Mouse (Mus musculus) spleen, postnatal 36 days (tissue): ENCODE results near the gene Btg1.

Experiments
- DNase-seq, 2 experiments: peaks; one replicate each; pipeline ENCODE4 v3.0.0; 2022; ENCODE audit warnings: low spot score in 2 of 2, mixed read lengths in 1 of 2

The Btg1 gene

GRCm38 (mm10) chr10:96609356-96610345 is 7.2 kb upstream of the Btg1 start:
- DNase-seq, result peak in 1 of 2 experiments; percentile 44

- no peak for DNase-seq
Observed at GRCm38 (mm10) chr10:96616001-96616708, 651 bp upstream of the Btg1 start.

- DNase-seq, result peak in 1 of 2 experiments; percentile 54
Observed at GRCm38 (mm10) chr10:96617221-96617950, 580 bp downstream of the Btg1 start.

GRCm38 (mm10) chr10:96617951-96618575 is 1.3 kb downstream of the Btg1 start:
- DNase-seq, result peak; percentile 79 to 86

GRCm38 (mm10) chr10:96619951-96620889 is 3.4 kb downstream of the Btg1 start:
- peak in 1 of 2 experiments; percentile 47 for DNase-seq

- DNase-seq, result peak; percentile 83 to 84
Observed at GRCm38 (mm10) chr10:96620890-96621271, 4.1 kb downstream of the Btg1 start.

DNA sequence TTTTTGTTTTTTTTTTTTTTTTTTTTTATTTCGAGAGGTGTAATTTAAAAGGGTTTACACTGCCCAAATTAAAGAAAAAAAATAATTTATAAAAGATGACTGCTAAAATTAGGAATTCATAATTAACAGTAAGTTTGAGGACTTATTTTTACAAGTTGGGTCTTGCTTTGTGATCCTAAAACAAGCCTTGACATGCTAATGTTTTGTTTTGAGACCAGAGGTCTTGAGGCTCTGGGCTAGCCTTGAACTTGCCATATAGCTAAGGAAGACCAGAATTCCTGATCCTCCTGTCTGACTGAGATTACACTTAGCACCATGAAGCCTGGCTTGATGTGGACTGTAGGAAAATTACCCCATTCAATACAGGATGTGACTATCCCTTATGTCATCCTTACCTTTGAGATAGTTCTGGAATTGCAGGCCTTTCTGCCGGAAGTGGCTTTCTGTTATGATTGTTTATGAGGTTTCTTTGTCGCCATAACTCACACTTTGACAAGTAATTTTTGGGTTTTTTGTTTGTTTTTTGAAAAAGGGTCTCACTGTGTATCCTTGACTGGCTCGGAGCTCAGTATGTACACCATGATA is 4.6 kb downstream of the Btg1 start:
- DNase-seq, result no peak

DNA sequence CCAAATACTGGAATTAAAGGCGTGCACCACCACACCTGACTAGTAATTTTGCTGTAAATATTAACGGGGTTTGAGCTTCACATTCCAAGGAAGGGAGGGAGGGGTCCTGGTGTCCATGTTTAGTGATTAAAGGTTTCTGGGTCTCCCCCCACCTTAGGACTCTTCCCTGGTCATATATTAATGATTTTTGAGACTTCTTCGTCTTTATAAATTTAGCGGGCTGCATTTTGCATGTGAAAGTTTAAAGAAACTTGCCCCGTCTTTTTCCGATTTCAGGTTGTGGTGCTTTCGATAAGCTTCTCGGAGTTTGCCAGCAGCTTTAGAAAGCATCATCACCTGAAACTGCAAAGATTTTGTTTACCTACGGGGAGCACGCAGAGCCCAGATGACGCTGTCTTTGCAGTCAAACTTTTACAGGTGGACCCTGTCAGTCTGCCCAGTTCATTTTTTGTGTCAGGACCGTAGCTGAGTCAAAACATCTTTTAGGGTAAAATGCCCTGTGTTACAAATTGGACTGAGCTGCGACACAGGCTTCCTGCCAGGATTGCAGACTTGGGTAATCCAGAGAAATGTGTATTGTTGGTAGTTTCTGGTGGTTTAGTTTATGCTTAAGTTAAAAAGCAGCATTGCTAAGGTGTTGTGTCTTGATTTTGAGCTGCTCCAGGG is 5.3 kb downstream of the Btg1 start:
- DNase-seq, result no peak

GRCm38 (mm10) chr10:96622761-96623632 is 6.2 kb downstream of the Btg1 start:
- peak; percentile 50 to 52 for DNase-seq

DNA sequence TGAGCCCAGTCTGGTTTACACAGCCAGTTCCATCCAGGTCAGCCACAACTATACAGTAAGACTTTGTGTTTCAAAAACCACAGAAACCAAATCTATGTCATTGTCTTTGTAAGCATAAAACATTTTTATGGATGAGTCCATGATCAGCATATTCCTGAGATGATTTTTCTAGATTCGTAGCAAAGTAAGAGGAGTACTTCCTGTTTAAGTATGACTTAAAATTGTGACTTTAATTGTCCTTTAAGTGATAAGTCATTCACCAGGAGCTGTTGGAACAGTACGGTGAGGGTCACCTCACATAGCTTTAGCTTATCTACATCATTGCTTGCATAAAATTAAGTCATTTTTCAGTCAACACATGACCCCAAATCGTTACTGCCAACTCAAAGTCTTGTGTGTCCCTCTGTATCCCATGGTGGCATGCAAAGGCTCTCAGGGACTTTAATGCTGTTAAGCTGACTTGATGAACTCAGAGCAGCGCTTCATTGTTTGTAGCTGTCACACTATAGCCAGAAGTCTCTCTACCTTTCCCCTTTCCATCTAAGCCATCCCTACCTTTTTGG is 6.9 kb downstream of the Btg1 start:
- no peak for DNase-seq

GRCm38 (mm10) chr10:96624406-96624805 is 7.6 kb downstream of the Btg1 start:
- DNase-seq, result no peak

DNA sequence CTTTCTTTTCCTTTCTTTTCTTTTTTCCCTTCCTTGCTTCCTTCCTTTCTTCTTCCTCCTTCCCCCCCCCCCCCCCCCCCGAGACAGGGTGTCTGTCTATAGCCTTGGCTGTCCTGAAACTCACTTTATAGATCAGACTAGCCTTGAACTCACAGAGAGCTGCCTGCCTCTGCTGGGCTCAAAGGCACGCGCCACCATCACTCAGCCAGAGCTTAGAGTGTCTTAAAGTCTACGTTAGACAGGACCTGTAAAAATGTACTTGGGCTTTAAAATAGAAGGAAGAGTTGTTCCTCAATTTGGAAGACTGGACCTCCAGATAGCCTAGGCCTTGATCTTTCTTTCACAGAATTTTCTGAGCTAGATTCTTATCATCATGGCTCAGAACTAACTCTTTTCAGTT is 8.3 kb downstream of the Btg1 start:
- DNase-seq, result no peak

DNA sequence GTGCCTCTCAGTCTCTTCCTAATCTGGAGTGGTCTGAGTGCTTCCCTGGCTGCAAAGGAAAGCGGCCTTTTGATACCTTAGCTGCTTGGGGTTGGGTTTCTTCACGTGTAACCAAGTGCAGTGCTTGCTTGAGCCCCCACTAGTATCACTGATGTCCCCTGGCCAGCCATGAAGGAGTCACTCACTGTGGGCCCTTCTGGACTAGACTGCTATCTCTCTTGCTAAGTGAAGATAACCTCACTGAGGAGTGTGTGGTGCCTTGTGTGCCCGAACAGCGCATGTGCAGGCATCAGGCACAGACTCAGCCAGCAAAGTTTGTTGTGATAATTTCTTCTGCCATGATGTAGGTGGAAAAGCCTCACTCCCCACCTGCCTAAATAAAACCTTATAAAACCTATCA is 8.9 kb downstream of the Btg1 start:
- DNase-seq, result no peak

- no peak for DNase-seq
Observed at GRCm38 (mm10) chr10:96626120-96626750, 9.4 kb downstream of the Btg1 start.

DNA sequence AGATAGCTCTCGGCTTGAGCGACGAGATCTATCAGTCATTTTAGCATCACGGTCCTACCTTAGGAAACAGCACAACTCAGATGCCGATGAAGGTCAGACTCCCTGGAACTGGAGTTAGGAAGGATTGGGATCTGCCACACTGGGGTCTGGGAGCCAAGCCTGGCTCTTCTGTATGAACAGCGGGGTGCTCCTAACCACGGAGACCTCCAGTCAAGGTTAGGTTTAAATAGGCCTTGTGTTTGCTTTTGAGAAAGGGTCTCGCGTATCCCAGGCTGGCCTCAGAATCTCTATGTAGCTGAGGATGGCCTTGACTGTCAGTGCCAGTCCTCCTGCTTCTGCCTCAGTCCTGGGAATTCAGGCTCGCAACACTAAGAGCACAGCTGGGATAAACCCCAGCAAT is 10.5 kb downstream of the Btg1 start:
- no peak for DNase-seq

DNA sequence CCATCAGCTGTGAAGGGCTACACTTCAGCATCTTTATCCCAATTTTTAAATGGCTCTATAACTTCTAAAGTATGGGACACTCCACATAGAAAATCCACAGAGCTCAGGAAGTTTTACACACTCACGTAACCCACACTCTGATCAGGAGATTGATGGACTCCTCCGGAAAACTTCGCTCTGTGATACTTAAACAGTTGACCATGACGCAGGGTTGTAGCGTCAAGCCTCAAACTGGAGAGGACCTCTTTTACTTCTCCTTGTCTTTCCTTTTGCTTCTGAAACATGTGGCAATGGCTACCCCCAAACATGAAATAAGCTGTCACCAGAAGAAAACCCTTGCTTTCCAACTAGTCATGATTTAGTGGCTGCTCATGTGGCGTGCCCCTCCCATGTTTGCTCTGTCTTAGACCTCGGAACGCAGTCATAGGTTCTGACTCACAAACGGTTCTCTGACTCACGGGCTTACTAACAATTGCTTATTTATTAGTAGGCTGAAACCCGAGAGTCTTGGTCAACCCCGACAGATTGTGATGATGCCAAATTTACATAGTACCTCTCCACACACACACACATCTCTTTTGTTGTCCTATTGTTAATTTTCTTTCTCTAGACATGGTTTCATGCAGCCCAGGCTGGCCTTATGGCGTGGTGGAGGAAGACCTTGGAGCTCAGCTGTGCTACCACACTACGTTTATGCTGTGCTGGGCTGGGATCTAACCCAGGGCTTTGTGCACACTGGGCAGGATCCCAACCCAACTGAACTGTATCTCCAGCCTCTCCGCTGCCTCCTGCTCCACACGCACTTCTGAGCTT is 11.5 kb downstream of the Btg1 start:
- no peak for DNase-seq

DNA sequence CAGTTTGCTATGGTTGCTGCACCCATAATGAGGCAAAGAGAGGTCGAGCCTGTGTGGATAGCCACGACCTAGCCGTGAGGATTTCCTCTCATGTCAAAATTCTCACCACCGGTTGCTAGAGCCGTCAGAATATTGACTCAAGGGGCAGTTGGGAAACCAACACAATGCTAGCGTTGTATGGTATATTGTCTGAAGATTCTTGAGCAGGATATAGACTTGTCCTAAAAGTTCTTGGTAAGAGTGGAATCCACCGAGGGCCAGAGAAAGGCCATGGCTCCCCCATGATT is 12.1 kb downstream of the Btg1 start:
- DNase-seq, result no peak
